Mouse (Mus musculus) olfactory bulb, adult 2 months (tissue): ENCODE data around the gene Adcy6.

Experiments
- CTCF ChIP-seq: fragments of 200-500 bp; IDR thresholded peaks from 2 replicates; pipeline ENCODE4 v1.5.1; 2012; ENCODE audit warnings: low read depth, mild to moderate bottlenecking, low read length, moderate library complexity; ENCODE audit not compliant: insufficient read depth
- POLR2A ChIP-seq: fragments of 200-500 bp; IDR thresholded peaks from 2 replicates; pipeline ENCODE4 v1.6.1; 2012; ENCODE audit warnings: mild to moderate bottlenecking, low read depth, low read length, moderate library complexity; ENCODE audit not compliant: insufficient read depth

GRCm38 (mm10) chr15:98622199-98622598, 12.3 kb upstream of the Adcy6 start:
- TF ChIP-seq CTCF (no peak), POLR2A (no peak)
